Mouse (Mus musculus) urinary bladder, postnatal 14 days (tissue): ENCODE measurements around the gene Vmn1r111.
"Not testable (repeated sequence)": the region's sequence is repeated elsewhere in the genome, so short reads cannot be mapped to it uniquely, and the experiment has no call there.

Experiments used
- DNase-seq: peaks from one replicate; pipeline ENCODE4 v3.0.0; 2021; ENCODE audit warnings: low spot score

Vmn1r111 gene

DNA sequence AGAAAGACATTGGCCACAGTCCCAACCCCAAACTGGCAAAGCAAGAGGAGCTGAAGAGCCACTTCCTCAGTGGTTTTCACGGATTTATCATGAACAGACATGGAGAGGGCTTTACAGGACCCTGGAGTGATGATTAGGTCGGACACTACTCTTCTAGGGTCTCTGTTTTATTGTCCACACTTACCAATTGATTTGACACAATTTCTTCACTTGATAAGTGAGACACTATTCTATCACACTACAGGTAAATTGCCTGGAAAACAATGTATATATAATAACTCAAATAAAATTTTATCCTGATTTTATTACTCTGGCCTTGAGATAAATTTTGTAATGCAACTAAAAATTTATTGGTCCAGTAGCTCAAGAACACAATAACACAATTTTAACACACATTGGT is at the start of gene Vmn1r111:
Vmn1r111 (minus strand) TSS at position 101 of the 400 bp plus-strand sequence.
- not testable (repeated sequence) for DNase-seq

- DNase-seq: not testable (repeated sequence)
Measured at GRCm38 (mm10) chr7:20730524-20730923, 27.5 kb upstream of the Vmn1r111 start, which contains the start of gene Gm10668. Gm10668 (minus strand) TSS chr7:20730624.

- not testable (repeated sequence) for DNase-seq
Measured at GRCm38 (mm10) chr7:20668618-20669017, 34.4 kb downstream of the Vmn1r111 start, which contains the start of gene Vmn1r107. Vmn1r107 (plus strand) TSS chr7:20668918.
